Mouse (Mus musculus) MEL (cell line): ENCODE measurements at regions not wholly inside any gene's neighbourhood (a gene's known extent, or its start where the extent isn't known, plus 50 kb on each side); places are given as distances from the start of the nearest gene placed in this dataset.

Experiments used
- DNase-seq: peaks from one replicate; pipeline ENCODE4 v3.0.0; 2011; ENCODE audit warnings: low read depth, low spot score
- H3K27ac ChIP-seq: 2 replicates; pipeline ENCODE4 v1.5.1; 2012; ENCODE audit warnings: low read depth, mild to moderate bottlenecking, control low read depth, low read length, moderate library complexity; ENCODE audit not compliant: control insufficient read depth
- H3K27me3 ChIP-seq, 2 experiments: fragments of 150-350 bp in 1 of 2; sonication (generic) in 1 of 2; 2 replicates each; pipeline ENCODE4 v1.6.1; 2012; ENCODE audit warnings: low read length in 2 of 2, mild to moderate bottlenecking in 2 of 2, improper control_type of control experiment in 1 of 2, moderate library complexity in 1 of 2; ENCODE audit not compliant: insufficient read depth in 2 of 2, control insufficient read depth in 1 of 2
- H3K36me3 ChIP-seq, 2 experiments: 2 replicates each; pipeline ENCODE4 v1.6.1; 2012 to 2014; ENCODE audit warnings: low read length in 2 of 2, improper control_type of control experiment in 1 of 2, inconsistent platforms in 1 of 2, mild to moderate bottlenecking in 1 of 2; ENCODE audit not compliant: insufficient read depth in 2 of 2, control insufficient read depth in 1 of 2
- H3K4me1 ChIP-seq, 2 experiments: fragments of 150-350 bp in 1 of 2; sonication (generic) in 1 of 2; 2 replicates each; pipeline ENCODE4 v1.6.1; 2012; ENCODE audit warnings: low read length in 2 of 2, improper control_type of control experiment in 1 of 2, mild to moderate bottlenecking in 1 of 2; ENCODE audit not compliant: insufficient read depth in 2 of 2, control insufficient read depth in 1 of 2
- H3K4me3 ChIP-seq, 2 experiments: fragments of 150-350 bp in 1 of 2; sonication (generic) in 1 of 2; 2 replicates each; pipeline ENCODE4 v1.5.1; 2012; ENCODE audit warnings: low read depth in 2 of 2, low read length in 2 of 2, mild to moderate bottlenecking in 2 of 2, moderate library complexity in 2 of 2, control low read depth in 1 of 2, improper control_type of control experiment in 1 of 2; ENCODE audit not compliant: control insufficient read depth in 1 of 2, insufficient read depth in 1 of 2
- H3K79me2 ChIP-seq: 2 replicates; pipeline ENCODE4 v1.6.1; 2012; ENCODE audit warnings: mild to moderate bottlenecking, low read length, moderate library complexity; ENCODE audit not compliant: control insufficient read depth, poor library complexity, insufficient read depth
- H3K9ac ChIP-seq: 2 replicates; pipeline ENCODE4 v1.6.1; 2012; ENCODE audit warnings: low read depth, mild to moderate bottlenecking, control low read depth, low read length, moderate library complexity; ENCODE audit not compliant: control insufficient read depth, poor library complexity, severe bottlenecking
- H3K9me3 ChIP-seq: fragments of 150-350 bp; sonication (generic); replicated peaks from 2 replicates; pipeline ENCODE4 v1.6.1; 2012; ENCODE audit warnings: mild to moderate bottlenecking, low read length, improper control_type of control experiment, moderate library complexity; ENCODE audit not compliant: insufficient read depth
- BHLHE40 ChIP-seq: IDR thresholded peaks from 2 replicates; pipeline ENCODE4 v1.6.1; 2012; ENCODE audit warnings: low read depth, mild to moderate bottlenecking, inconsistent platforms, low read length, improper control_type of control experiment, borderline replicate concordance
- CHD2 ChIP-seq: IDR thresholded peaks from 2 replicates; pipeline ENCODE4 v1.6.1; 2011; ENCODE audit warnings: low read length, improper control_type of control experiment
- ELF1 ChIP-seq: IDR thresholded peaks from 2 replicates; pipeline ENCODE4 v1.6.1; 2014; ENCODE audit warnings: low read depth, mild to moderate bottlenecking, inconsistent platforms, low read length, improper control_type of control experiment, moderate library complexity
- ETS1 ChIP-seq: IDR thresholded peaks from 2 replicates; pipeline ENCODE4 v1.6.1; 2012; ENCODE audit warnings: low read depth, mild to moderate bottlenecking, inconsistent platforms, low read length, improper control_type of control experiment, moderate library complexity
- GABPA ChIP-seq: IDR thresholded peaks from 2 replicates; pipeline ENCODE4 v1.6.1; 2012; ENCODE audit warnings: low read depth, mild to moderate bottlenecking, inconsistent platforms, low read length, improper control_type of control experiment, moderate library complexity
- HCFC1 ChIP-seq: IDR thresholded peaks from 2 replicates; pipeline ENCODE4 v1.6.1; 2012; ENCODE audit warnings: low read depth, mild to moderate bottlenecking, inconsistent platforms, low read length, improper control_type of control experiment, moderate library complexity
- JUND ChIP-seq: IDR thresholded peaks from 2 replicates; pipeline ENCODE4 v1.6.1; 2011; ENCODE audit warnings: low read depth, mild to moderate bottlenecking, improper control_type of control experiment, low read length
- KAT2A ChIP-seq: conservative IDR thresholded peaks from 2 replicates; pipeline ENCODE4 v1.6.1; 2012; ENCODE audit warnings: low read depth, low read length, improper control_type of control experiment, inconsistent platforms
- MAX ChIP-seq: IDR thresholded peaks from 2 replicates; pipeline ENCODE4 v1.6.1; 2011; ENCODE audit warnings: low read length, improper control_type of control experiment
- MAZ ChIP-seq: IDR thresholded peaks from 2 replicates; pipeline ENCODE4 v1.6.1; 2012; ENCODE audit warnings: low read depth, mild to moderate bottlenecking, inconsistent platforms, low read length, improper control_type of control experiment
- MEF2A ChIP-seq: IDR thresholded peaks from 2 replicates; pipeline ENCODE4 v1.6.1; 2014; ENCODE audit warnings: low read depth, mild to moderate bottlenecking, inconsistent platforms, low read length, improper control_type of control experiment; ENCODE audit not compliant: poor library complexity, insufficient replicate concordance, severe bottlenecking; ENCODE audit errors: extremely low read depth
- MXI1 ChIP-seq: IDR thresholded peaks from 2 replicates; pipeline ENCODE4 v1.6.1; 2011; ENCODE audit warnings: mild to moderate bottlenecking, low read depth, low read length, improper control_type of control experiment
- MYB ChIP-seq: IDR thresholded peaks from 2 replicates; pipeline ENCODE4 v1.6.1; 2011; ENCODE audit warnings: mild to moderate bottlenecking, low read depth, low read length, improper control_type of control experiment
- POLR2AphosphoS5 ChIP-seq: IDR thresholded peaks from 2 replicates; pipeline ENCODE4 v1.6.1; 2012; ENCODE audit warnings: low read depth, borderline replicate concordance, mild to moderate bottlenecking, inconsistent platforms, low read length, moderate library complexity, mixed read lengths
- RAD21 ChIP-seq: IDR thresholded peaks from 2 replicates; pipeline ENCODE4 v1.6.1; 2011; ENCODE audit warnings: mild to moderate bottlenecking, low read depth, low read length, improper control_type of control experiment
- TBP ChIP-seq: IDR thresholded peaks from 2 replicates; pipeline ENCODE4 v1.8.0; 2011; ENCODE audit warnings: low read depth, low read length, improper control_type of control experiment
- TCF12 ChIP-seq: IDR thresholded peaks from 2 replicates; pipeline ENCODE4 v1.6.1; 2014; ENCODE audit warnings: low read depth, mild to moderate bottlenecking, inconsistent platforms, low read length, improper control_type of control experiment, moderate library complexity
- USF1 ChIP-seq: IDR thresholded peaks from 2 replicates; pipeline ENCODE4 v1.6.1; 2014; ENCODE audit warnings: low read depth, mild to moderate bottlenecking, inconsistent platforms, low read length, improper control_type of control experiment, moderate library complexity
- ZKSCAN1 ChIP-seq: IDR thresholded peaks from 2 replicates; pipeline ENCODE4 v1.6.1; 2012; ENCODE audit warnings: low read depth, mild to moderate bottlenecking, inconsistent platforms, low read length, improper control_type of control experiment, moderate library complexity

DNA sequence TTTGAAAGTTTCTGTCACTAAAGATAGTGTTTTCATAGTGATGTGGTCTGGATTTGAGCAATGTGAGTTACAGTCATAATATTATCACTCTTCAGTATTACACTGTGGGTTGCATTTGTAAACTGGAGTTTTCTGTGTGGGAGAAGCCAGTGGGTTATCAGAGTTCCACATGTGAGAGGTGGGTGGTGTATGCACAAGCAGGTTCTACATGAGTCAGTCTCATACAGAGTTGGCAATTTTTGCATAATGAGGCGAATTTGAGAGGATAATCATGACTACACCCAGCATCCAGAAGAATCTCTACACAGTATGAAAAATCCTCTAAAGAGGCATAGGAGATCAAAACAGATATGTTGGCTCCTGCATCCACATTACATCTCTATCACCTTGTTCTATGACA, 68.2 kb upstream of the Grm7 start:
- Histone ChIP-seq H3K4me3 (no peak overlapping the region), H3K9ac (no peak overlapping the region), H3K9me3 (no peaks in the 10 kb centered on the region), H3K79me2 (no peaks in the 10 kb centered on the region), H3K27me3 (no peaks in the 10 kb centered on the region), H3K36me3 (no peaks in the 10 kb centered on the region), H3K27ac (no peak overlapping the region), H3K4me1 (no peaks in the 10 kb centered on the region)
- DNase-seq: no peak
- TF ChIP-seq MAX (no peak), ELF1 (no peak), GABPA (no peak), TCF12 (no peak), JUND (no peak), RAD21 (no peak), BHLHE40 (no peak), TBP (no peak), MEF2A (no peak), HCFC1 (no peak), POLR2AphosphoS5 (no peak), ETS1 (no peak), MAZ (no peak), USF1 (no peak), ZKSCAN1 (no peak), CHD2 (no peak), MXI1 (no peak), KAT2A (no peak), MYB (no peak)
